Mouse (Mus musculus): ENCODE data around the gene Klhl5.

DNA sequence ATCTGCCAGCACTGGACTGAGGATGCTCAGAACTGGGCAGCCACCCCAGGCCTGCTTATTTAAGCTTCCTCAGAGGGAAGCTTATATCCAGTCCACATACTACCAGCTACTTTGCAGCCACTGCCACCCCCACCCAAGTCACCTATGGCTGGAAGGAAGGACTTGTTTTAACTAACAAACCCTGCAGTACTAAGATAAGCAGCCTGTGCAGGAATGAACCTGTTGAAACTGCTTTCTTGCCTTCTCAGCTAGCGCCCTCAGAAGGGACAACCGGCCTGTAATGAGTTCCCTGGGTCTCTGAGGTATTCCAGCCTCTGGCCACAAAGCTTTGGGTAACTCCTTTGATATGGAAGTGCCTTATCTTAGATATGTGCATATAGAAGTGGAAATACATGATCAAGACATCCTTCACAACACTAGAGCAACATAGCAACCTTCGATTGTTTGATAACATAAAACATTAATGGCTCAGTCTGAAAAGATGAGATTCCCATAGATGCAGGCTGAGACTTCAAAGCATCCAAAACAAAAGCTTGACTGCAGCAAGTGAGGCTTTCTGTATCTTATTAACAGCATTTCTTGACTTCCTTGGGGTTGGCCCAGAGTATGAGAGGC is 5.2 kb upstream of the Klhl5 start:
- TF ChIP-seq CTCF (IDR thresholded peaks at IDR 0.05; ENCODE audit: low read depth, low read length) (no peak), POLR2A (IDR thresholded peaks at IDR 0.05; ENCODE audit: insufficient read depth, low read length) (no peak), EP300 (IDR thresholded peaks at IDR 0.05; ENCODE audit: insufficient read depth, low read depth, low read length) (no peak)

Measured in ES-Bruce4 (cell line).